Mouse (Mus musculus): ENCODE results near the gene Tram2.

The Tram2 gene

GRCm38 (mm10) chr1:20969642-20970041, 109.4 kb downstream of the Tram2 start:
- no peak for DNase-seq (ENCODE audit: low read depth, low spot score)

GRCm38 (mm10) chr1:20954876-20955275, 124.2 kb downstream of the Tram2 start:
- DNase-seq (ENCODE audit: low read depth, low spot score), result no peak

GRCm38 (mm10) chr1:20951799-20952198, 127.2 kb downstream of the Tram2 start:
- no peak for DNase-seq (ENCODE audit: low read depth, low spot score)

GRCm38 (mm10) chr1:20951300-20951763, 127.7 kb downstream of the Tram2 start, which contains the start of gene Efhc1:
Gene Efhc1, plus strand, starts transcription at chr1:20951626.
- DNase-seq (ENCODE audit: low read depth, low spot score), result peak; percentile 95

All from skeletal muscle tissue, adult 2 months (tissue).